Mouse (Mus musculus): ENCODE measurements around the gene Tbx4.

The Tbx4 gene

GRCm38 (mm10) chr11:85900291-85900690, 14.1 kb downstream of the Tbx4 start:
- DNase-seq (ENCODE audit: low read depth, low spot score), result no peak

GRCm38 (mm10) chr11:85909514-85909913, 23.3 kb downstream of the Tbx4 start:
- DNase-seq (ENCODE audit: low read depth, low spot score), result no peak

- no peak for DNase-seq (ENCODE audit: low read depth, low spot score)
Observed at GRCm38 (mm10) chr11:85910133-85910532, 23.9 kb downstream of the Tbx4 start.

GRCm38 (mm10) chr11:85913506-85913905, 27.3 kb downstream of the Tbx4 start:
- DNase-seq (ENCODE audit: low read depth, low spot score), result no peak

GRCm38 (mm10) chr11:85917091-85917992, 31.1 kb downstream of the Tbx4 start:
- no peak for DNase-seq (ENCODE audit: low read depth, low spot score)

- no peak for DNase-seq (ENCODE audit: low read depth, low spot score)
Observed at GRCm38 (mm10) chr11:85917993-85918325, 31.7 kb downstream of the Tbx4 start.

- no peak for DNase-seq (ENCODE audit: low read depth, low spot score)
Observed at GRCm38 (mm10) chr11:85918388-85918940, 32.2 kb downstream of the Tbx4 start.

GRCm38 (mm10) chr11:85925294-85925743, 39.1 kb downstream of the Tbx4 start:
- peak; percentile 60 for DNase-seq (ENCODE audit: low read depth, low spot score)

- DNase-seq (ENCODE audit: low read depth, low spot score), result no peak
Observed at GRCm38 (mm10) chr11:85926287-85926764, 40.1 kb downstream of the Tbx4 start.

GRCm38 (mm10) chr11:85928106-85928505, 41.9 kb downstream of the Tbx4 start:
- no peak for DNase-seq (ENCODE audit: low read depth, low spot score)

GRCm38 (mm10) chr11:85929651-85930050, 43.4 kb downstream of the Tbx4 start:
- no peak for DNase-seq (ENCODE audit: low read depth, low spot score)

- DNase-seq (ENCODE audit: low read depth, low spot score), result peak; percentile 66
Observed at GRCm38 (mm10) chr11:85941785-85942570, 55.8 kb downstream of the Tbx4 start.

- no peak for DNase-seq (ENCODE audit: low read depth, low spot score)
Observed at GRCm38 (mm10) chr11:85948765-85949164, 62.5 kb downstream of the Tbx4 start.

GRCm38 (mm10) chr11:85949749-85950148, 63.5 kb downstream of the Tbx4 start:
- DNase-seq (ENCODE audit: low read depth, low spot score), result no peak

- DNase-seq (ENCODE audit: low read depth, low spot score), result no peak
Observed at GRCm38 (mm10) chr11:85952538-85952937, 66.3 kb downstream of the Tbx4 start.

GRCm38 (mm10) chr11:85955611-85956010, 69.4 kb downstream of the Tbx4 start:
- no peak for DNase-seq (ENCODE audit: low read depth, low spot score)

- no peak for DNase-seq (ENCODE audit: low read depth, low spot score)
Observed at GRCm38 (mm10) chr11:85956422-85956821, 70.2 kb downstream of the Tbx4 start.

- DNase-seq (ENCODE audit: low read depth, low spot score), result no peak
Observed at GRCm38 (mm10) chr11:85956950-85957778, 70.9 kb downstream of the Tbx4 start.

- no peak for DNase-seq (ENCODE audit: low read depth, low spot score)
Observed at GRCm38 (mm10) chr11:85959837-85960236, 73.6 kb downstream of the Tbx4 start.

- no peak for DNase-seq (ENCODE audit: low read depth, low spot score)
Observed at GRCm38 (mm10) chr11:85960273-85960672, 74.1 kb downstream of the Tbx4 start.

GRCm38 (mm10) chr11:85961498-85961897, 75.3 kb downstream of the Tbx4 start:
- no peak for DNase-seq (ENCODE audit: low read depth, low spot score)

Measured in 3T3-L1 (cell line).